Mouse (Mus musculus) thymus, adult 2 months (tissue): ENCODE data around the gene Il34. TPM values are rescaled to one million over a fixed set of nuclear protein-coding genes. Genes with fewer than 3 reads are reported as not detected.
A peak's percentile ranks its signal among the peaks of the same experiment; 100 is the strongest.

ENCODE experiments used
- DNase-seq: peaks from one replicate; pipeline ENCODE4 v3.0.0; 2021
- H3K27ac ChIP-seq: fragments of 200-500 bp; 2 replicates; pipeline ENCODE4 v1.5.1; 2012; ENCODE audit warnings: low read length, control low read depth; ENCODE audit not compliant: control insufficient read depth, insufficient read depth
- H3K27me3 ChIP-seq: fragments of 200-500 bp; 2 replicates; pipeline ENCODE4 v1.6.1; 2012; ENCODE audit warnings: mild to moderate bottlenecking, low read length, moderate library complexity, mixed read lengths; ENCODE audit not compliant: control insufficient read depth, insufficient read depth
- H3K36me3 ChIP-seq: fragments of 200-500 bp; 2 replicates; pipeline ENCODE4 v1.6.1; 2012; ENCODE audit warnings: mild to moderate bottlenecking, low read length, moderate library complexity; ENCODE audit not compliant: control insufficient read depth, insufficient read depth
- H3K4me1 ChIP-seq: fragments of 200-500 bp; replicated peaks from 2 replicates; pipeline ENCODE4 v1.6.1; 2012; ENCODE audit warnings: low read length; ENCODE audit not compliant: control insufficient read depth, insufficient read depth
- H3K4me3 ChIP-seq: fragments of 200-500 bp; 2 replicates; pipeline ENCODE4 v1.5.1; 2012; ENCODE audit warnings: mild to moderate bottlenecking, low read length, control low read depth, moderate library complexity; ENCODE audit not compliant: control insufficient read depth, insufficient read depth
- CTCF ChIP-seq: fragments of 200-500 bp; IDR thresholded peaks from 2 replicates; pipeline ENCODE4 v1.5.1; 2012; ENCODE audit warnings: mild to moderate bottlenecking, control low read depth, low read length, moderate library complexity, borderline replicate concordance; ENCODE audit not compliant: control insufficient read depth, poor library complexity, insufficient read depth; ENCODE audit errors: extremely low read depth
- POLR2A ChIP-seq: fragments of 200-500 bp; IDR thresholded peaks from 2 replicates; pipeline ENCODE4 v1.6.1; 2012; ENCODE audit warnings: mild to moderate bottlenecking, low read length, control low read depth, moderate library complexity; ENCODE audit not compliant: control insufficient read depth, poor library complexity, insufficient read depth; ENCODE audit errors: extremely low read depth
- WGBS: fragments of 180-500 bp; shearing (Covaris S2); methylation state at CpG from one replicate; pipeline ENCODE4 v1.1.7; 2018; 5-methylcytosine and 5-hydroxymethylcytosine counted together
- polyA plus RNA-seq: library from polyadenylated mRNA; depleted of rRNA; stranded (reverse); fragments of >200 nt; gene quantifications from 2 replicates; pipeline ENCODE4 v1.2.3, GENCODE M21; 2012

The Il34 gene
- polyA plus RNA-seq, 1 experiment: 29.3 TPM

- WGBS: 44% methylated on average over 3 of the region's 3 CpGs
- Histone ChIP-seq H3K27me3 (no peaks in the 10 kb centered on the region), H3K4me1 (peaks cover 49% of the 10 kb centered on the region), H3K4me3 (no peak overlapping the region), H3K36me3 (peaks cover 11% of the 10 kb centered on the region), H3K27ac (peak overlapping the region; percentile 80)
- no peak for DNase-seq
- TF ChIP-seq CTCF: no peak
- TF ChIP-seq POLR2A: no peak
Observed at GRCm38 (mm10) chr8:110804825-110805514, 754 bp downstream of the Il34 start.

- H3K4me3 ChIP-seq: no peak overlapping the region
- DNase-seq: peak; percentile 37
- TF ChIP-seq CTCF: no peak
- no peak for TF ChIP-seq POLR2A
Observed at GRCm38 (mm10) chr8:110803856-110804255, 1.9 kb downstream of the Il34 start.

GRCm38 (mm10) chr8:110802988-110803387, 2.7 kb downstream of the Il34 start:
- peaks cover 48% of the 10 kb centered on the region for H3K4me1 ChIP-seq
- H3K36me3 ChIP-seq: no peaks in the 10 kb centered on the region
- H3K27me3 ChIP-seq: no peaks in the 10 kb centered on the region
- DNase-seq: no peak
- TF ChIP-seq CTCF: no peak
- TF ChIP-seq POLR2A: no peak
- H3K27ac ChIP-seq: peak overlapping the region; percentile 7; the same call in 1 of the 2 replicates
- WGBS: 94% methylated on average over 5 of the region's 5 CpGs
- H3K4me3 ChIP-seq: no peak overlapping the region

More at GRCm38 (mm10) chr8:110803856-110804255, 1.9 kb downstream of the Il34 start:
- Histone ChIP-seq H3K27ac (peak overlapping the region; percentile 81), H3K27me3 (no peaks in the 10 kb centered on the region), H3K36me3 (peaks cover under 1% of the 10 kb centered on the region; the same call in 1 of the 2 replicates), H3K4me1 (peaks cover 49% of the 10 kb centered on the region)
- 47% methylated on average over 9 of the region's 9 CpGs for WGBS

GRCm38 (mm10) chr8:110797086-110797485, 8.6 kb downstream of the Il34 start:
- DNase-seq: no peak
- 82% methylated on average over 8 of the region's 8 CpGs for WGBS
- no peak for TF ChIP-seq POLR2A
- TF ChIP-seq CTCF: no peak
- H3K36me3 ChIP-seq: no peaks in the 10 kb centered on the region
- H3K27ac ChIP-seq: no peak overlapping the region
- H3K27me3 ChIP-seq: no peaks in the 10 kb centered on the region
- H3K4me3 ChIP-seq: no peak overlapping the region
- H3K4me1 ChIP-seq: 0 out of 2 replicates have a peak, but pooled peaks cover 3% of the 10 kb centered on the region

GRCm38 (mm10) chr8:110794363-110794965, 11.3 kb downstream of the Il34 start:
- 0 out of 2 replicates have a peak, but pooled peaks cover 5% of the 10 kb centered on the region for H3K4me1 ChIP-seq
- no peak overlapping the region for H3K27ac ChIP-seq
- no peak for DNase-seq
- no peaks in the 10 kb centered on the region for H3K36me3 ChIP-seq
- TF ChIP-seq CTCF (no peak), POLR2A (no peak)
- no peaks in the 10 kb centered on the region for H3K27me3 ChIP-seq
- WGBS: 82% methylated on average over 7 of the region's 7 CpGs
- H3K4me3 ChIP-seq: no peak overlapping the region

- WGBS: 94% methylated on average over 9 of the region's 9 CpGs
- 0 out of 2 replicates have a peak, but pooled peaks cover 5% of the 10 kb centered on the region for H3K4me1 ChIP-seq
- no peaks in the 10 kb centered on the region for H3K27me3 ChIP-seq
- H3K27ac ChIP-seq: no peak overlapping the region
- DNase-seq: no peak
- TF ChIP-seq CTCF: no peak
- no peak for TF ChIP-seq POLR2A
- H3K36me3 ChIP-seq: no peaks in the 10 kb centered on the region
- H3K4me3 ChIP-seq: no peak overlapping the region
Observed at GRCm38 (mm10) chr8:110793936-110794335, 11.8 kb downstream of the Il34 start.

GRCm38 (mm10) chr8:110793511-110793910, 12.2 kb downstream of the Il34 start:
- H3K27me3 ChIP-seq: no peaks in the 10 kb centered on the region

More at GRCm38 (mm10) chr8:110793511-110793910, 12.2 kb downstream of the Il34 start:
- 64% methylated on average over 9 of the region's 9 CpGs for WGBS
- TF ChIP-seq POLR2A (no peak), CTCF (no peak)
- H3K36me3 ChIP-seq: no peaks in the 10 kb centered on the region
- H3K4me3 ChIP-seq: no peak overlapping the region
- no peak overlapping the region for H3K27ac ChIP-seq
- no peak for DNase-seq
- 0 out of 2 replicates have a peak, but pooled peaks cover 5% of the 10 kb centered on the region for H3K4me1 ChIP-seq
